Mouse (Mus musculus) lung, postnatal 0 days (tissue): ENCODE results near the gene Lilrb4a.

Source experiments
- CTCF ChIP-seq: IDR thresholded peaks from 2 replicates; pipeline ENCODE4 v1.5.1; 2016; ENCODE audit warnings: antibody characterized with exemption, mild to moderate bottlenecking
- EP300 ChIP-seq: IDR thresholded peaks from 2 replicates; pipeline ENCODE4 v1.6.1; 2016; ENCODE audit warnings: antibody characterized with exemption, mild to moderate bottlenecking, control low read depth

DNA sequence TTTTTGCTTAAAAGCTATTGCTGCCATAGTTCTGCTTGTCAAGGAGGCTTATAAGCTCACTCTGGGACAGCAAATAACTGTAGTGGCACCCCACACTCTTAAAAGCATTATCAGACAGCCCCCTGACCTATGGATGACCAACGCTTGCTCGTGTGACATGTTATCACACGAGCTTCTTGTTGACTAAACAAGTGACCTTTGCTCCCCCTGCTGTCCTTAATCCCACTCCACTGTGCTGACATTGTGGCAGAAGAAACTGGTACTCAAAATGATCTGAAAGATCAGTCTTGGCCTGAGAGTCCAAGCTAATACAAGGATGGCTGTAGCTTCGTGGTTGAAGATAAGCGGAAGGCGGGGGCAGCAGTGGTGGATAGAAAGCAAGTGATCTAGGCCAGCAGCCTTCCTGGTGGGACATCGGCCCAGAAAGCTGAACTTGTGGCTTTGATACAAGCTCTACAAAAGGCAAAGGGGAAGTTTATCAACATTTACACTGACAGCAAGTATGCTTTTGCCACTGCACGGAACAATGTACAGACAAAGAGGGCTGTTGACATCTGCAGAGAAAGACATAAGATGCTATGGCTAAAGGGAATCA, 38.2 kb downstream of the Lilrb4a start:
- TF ChIP-seq EP300 (no peak), CTCF (no peak)
